Mouse (Mus musculus): ENCODE measurements around the gene Zfp512b.

DNA sequence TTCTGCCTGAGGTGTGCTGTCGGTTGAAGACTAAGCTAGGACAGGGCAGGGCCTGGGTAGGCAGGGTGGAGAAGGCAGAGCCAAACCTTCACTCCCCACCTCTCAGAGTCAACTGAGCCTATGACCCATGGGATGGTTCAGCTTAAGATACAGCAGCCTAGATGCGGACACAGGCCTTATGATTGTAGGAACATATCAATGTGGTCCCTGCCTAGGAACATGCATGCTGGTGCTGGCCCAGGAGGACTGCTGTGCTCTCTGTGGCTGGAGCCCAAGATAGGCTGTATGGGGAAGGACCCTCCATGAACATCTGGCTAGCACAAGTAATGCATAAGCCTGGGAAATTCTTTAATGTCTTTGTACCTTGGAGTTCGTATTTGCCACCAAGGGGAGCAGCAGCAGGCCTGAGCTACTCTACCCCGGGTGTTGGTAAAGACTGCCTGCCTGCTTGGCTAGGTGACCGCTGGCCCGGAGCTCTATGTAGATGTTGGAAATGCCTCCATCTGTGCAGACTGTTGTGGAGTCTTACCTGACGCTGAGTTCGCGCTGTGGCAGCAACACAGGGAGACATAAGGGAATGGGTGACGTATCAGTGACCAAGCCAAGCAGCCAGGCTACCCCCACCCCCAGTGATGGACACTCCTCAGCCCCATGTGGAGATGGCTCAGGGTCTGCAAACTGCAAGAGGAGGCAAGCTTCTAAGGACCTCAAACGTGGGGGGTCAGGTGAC is 20.5 kb downstream of the Zfp512b start:
- TF ChIP-seq CTCF (IDR thresholded peaks at IDR 0.05; ENCODE audit: low read depth): no peak
- TF ChIP-seq EP300 (IDR thresholded peaks at IDR 0.05; ENCODE audit: low read depth): no peak

Data from liver, postnatal 0 days (tissue).